Mouse (Mus musculus) embryonic facial prominence, embryonic 14.5 days (tissue): ENCODE measurements at regions not wholly inside any gene's neighbourhood (a gene's known extent, or its start where the extent isn't known, plus 50 kb on each side); places are given as distances from the start of the nearest gene placed in this dataset.

Experiments used
- ATAC-seq: fragments of 200-750 bp; cut with Nextera tagmentation; 2 replicates; pipeline ENCODE4 v1.8.0; 2017; ENCODE audit warnings: low read depth, moderate number of reproducible peaks, moderate TSS enrichment
- DNase-seq: peaks from one replicate; pipeline ENCODE4 v3.0.0-alpha.2; 2015; ENCODE audit warnings: low spot score
- H3K27ac ChIP-seq: fragments of 300-500 bp; sonication (generic); replicated peaks from 2 replicates; pipeline ENCODE4 v1.5.1; 2014; ENCODE audit warnings: low read depth, mild to moderate bottlenecking, low read length, moderate library complexity
- H3K27me3 ChIP-seq: fragments of 300-500 bp; sonication (generic); replicated peaks from 2 replicates; pipeline ENCODE4 v1.6.1; 2014; ENCODE audit warnings: low read length; ENCODE audit not compliant: control insufficient read depth, insufficient read depth
- H3K36me3 ChIP-seq: fragments of 300-500 bp; sonication (generic); 2 replicates; pipeline ENCODE4 v1.6.1; 2014; ENCODE audit warnings: low read length, mixed read lengths; ENCODE audit not compliant: control insufficient read depth, insufficient read depth
- H3K4me1 ChIP-seq: fragments of 300-500 bp; sonication (generic); 2 replicates; pipeline ENCODE4 v1.6.1; 2014; ENCODE audit warnings: antibody characterized with exemption, low read length; ENCODE audit not compliant: control insufficient read depth, insufficient read depth
- H3K4me2 ChIP-seq: fragments of 300-500 bp; sonication (generic); 2 replicates; pipeline ENCODE4 v1.6.1; 2014; ENCODE audit warnings: low read depth, mild to moderate bottlenecking, low read length, moderate library complexity, mixed read lengths
- H3K4me3 ChIP-seq: fragments of 300-500 bp; sonication (generic); 2 replicates; pipeline ENCODE4 v1.5.1; 2014; ENCODE audit warnings: low read depth, mild to moderate bottlenecking, low read length
- H3K9ac ChIP-seq: fragments of 300-500 bp; sonication (generic); 2 replicates; pipeline ENCODE4 v1.6.1; 2014; ENCODE audit warnings: low read depth, mild to moderate bottlenecking, low read length, moderate library complexity, mixed read lengths
- H3K9me3 ChIP-seq: fragments of 300-500 bp; sonication (generic); 2 replicates; pipeline ENCODE4 v1.6.1; 2016; ENCODE audit warnings: low read length; ENCODE audit not compliant: control insufficient read depth
- WGBS: fragments of 180-500 bp; shearing (Covaris S2); extraction: QIAGEN DNeasy Blood & Tissue Kit; methylation state at CpG from one replicate; pipeline ENCODE4 v1.1.7; 2014; 5-methylcytosine and 5-hydroxymethylcytosine counted together

DNA sequence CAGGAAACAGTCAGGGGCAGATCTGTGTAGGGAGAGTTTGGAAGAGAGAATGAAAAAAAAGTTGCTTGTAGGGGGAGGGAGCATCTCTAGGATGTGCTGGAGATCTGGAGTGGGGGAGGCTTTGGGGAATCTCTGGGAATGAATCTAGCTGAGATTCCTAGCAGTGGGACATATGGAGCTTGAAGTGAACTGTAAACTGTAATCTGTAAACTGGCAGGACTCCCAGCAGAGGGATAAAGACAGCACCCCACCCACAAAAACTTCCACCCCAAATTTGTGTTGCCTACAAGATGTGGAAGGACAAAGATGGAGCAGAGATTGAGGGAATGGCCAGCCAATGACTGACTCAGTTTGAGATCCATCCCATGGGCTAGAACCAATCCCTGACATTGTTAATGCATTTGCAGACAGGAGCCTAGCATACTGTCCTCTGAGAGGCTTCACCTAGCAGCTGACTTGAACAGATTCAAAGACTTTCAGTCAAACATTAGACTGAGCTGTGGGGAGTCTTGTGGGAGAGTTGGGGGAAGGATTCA is 87.7 kb upstream of the Adam6b start:
- no peak overlapping the region for H3K27ac ChIP-seq
- H3K9ac ChIP-seq, result no peak overlapping the region
- no peaks in the 10 kb centered on the region for H3K4me1 ChIP-seq
- DNase-seq, result no peak
- H3K27me3 ChIP-seq, result no peaks in the 10 kb centered on the region
- H3K4me3 ChIP-seq, result no peak overlapping the region
- H3K4me2 ChIP-seq, result no peak overlapping the region
- H3K9me3 ChIP-seq, result 0 out of 2 replicates have a peak, but pooled peaks cover under 1% of the 10 kb centered on the region
- no peaks in the 10 kb centered on the region for H3K36me3 ChIP-seq
- ATAC-seq, result no peak

DNA sequence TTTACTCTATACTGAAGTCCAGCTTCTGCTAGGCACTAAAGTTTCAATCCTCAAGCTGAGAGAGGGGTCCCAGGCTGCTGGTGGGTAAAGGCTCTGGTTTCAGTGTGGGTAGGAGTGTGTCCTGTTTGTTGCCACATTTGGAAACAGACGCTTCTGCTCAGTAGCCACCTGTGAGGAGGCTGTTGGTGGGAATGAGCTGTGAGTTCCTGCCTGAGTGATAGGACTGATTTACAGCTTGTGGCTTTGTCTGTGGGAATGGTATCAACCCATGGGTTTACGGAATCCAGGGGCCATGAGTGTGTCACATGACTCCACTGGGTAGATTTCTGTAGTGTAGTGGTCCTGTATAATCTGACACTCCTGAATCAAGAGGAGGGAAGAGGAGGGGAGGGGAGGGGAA is 86.5 kb upstream of the Adam6b start:
- Histone ChIP-seq H3K4me2 (no peak overlapping the region), H3K36me3 (no peaks in the 10 kb centered on the region), H3K9ac (no peak overlapping the region), H3K27ac (no peak overlapping the region), H3K4me3 (no peak overlapping the region), H3K9me3 (no peaks in the 10 kb centered on the region), H3K4me1 (no peaks in the 10 kb centered on the region), H3K27me3 (no peaks in the 10 kb centered on the region)
- ATAC-seq (no peak), DNase-seq (no peak)
- 77% methylated on average over 2 of the region's 2 CpGs for WGBS

DNA sequence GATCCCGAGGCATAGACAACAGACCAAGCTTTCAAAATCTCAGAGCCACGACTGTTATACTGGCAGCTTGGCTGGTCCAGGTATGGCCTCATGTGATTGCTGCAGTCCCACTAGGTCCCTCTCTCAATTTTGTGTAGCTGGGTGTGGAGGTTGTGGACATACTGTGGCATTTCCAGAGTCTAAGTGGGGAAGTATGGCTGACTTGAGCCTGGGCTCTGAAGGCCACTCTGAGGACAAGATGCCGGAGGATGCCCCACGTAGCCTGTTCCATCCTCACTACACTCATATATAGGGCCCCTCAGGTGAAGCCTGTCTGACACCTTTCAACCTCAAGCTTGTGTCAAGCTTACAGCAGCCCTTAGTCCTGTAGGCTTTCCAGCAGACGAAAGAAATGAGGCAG is 78.2 kb upstream of the Adam6b start:
- Histone ChIP-seq H3K9ac (no peak overlapping the region), H3K9me3 (0 out of 2 replicates have a peak, but pooled peaks cover 3% of the 10 kb centered on the region), H3K36me3 (no peaks in the 10 kb centered on the region), H3K4me2 (no peak overlapping the region), H3K27ac (no peak overlapping the region), H3K4me3 (no peak overlapping the region), H3K4me1 (no peaks in the 10 kb centered on the region), H3K27me3 (no peaks in the 10 kb centered on the region)
- WGBS, result 83% methylated on average over 5 of the region's 5 CpGs
- DNase-seq, result no peak
- no peak for ATAC-seq

DNA sequence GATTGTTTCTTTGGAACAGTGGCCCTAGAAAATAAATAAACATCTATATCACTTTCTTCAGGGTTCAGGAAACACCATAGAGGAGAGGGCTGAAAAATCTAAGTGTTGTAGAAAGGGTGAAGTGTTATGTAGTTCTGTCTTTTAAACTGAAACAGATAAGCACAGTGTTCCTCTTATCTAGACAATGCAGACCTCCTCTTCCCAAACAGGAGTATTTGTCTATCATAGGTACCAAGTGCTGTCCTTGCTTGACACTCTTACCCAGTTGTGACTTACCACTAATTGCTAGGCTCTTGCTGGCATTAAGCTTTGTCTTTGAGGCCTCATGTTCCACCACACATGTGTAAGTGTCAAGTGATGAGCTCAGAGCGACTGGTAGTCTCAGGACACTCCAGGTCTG is 75.3 kb upstream of the Adam6b start:
- no peak overlapping the region for H3K4me2 ChIP-seq
- ATAC-seq, result no peak
- WGBS, result 42% methylated on average over 1 of the region's 1 CpGs

DNA sequence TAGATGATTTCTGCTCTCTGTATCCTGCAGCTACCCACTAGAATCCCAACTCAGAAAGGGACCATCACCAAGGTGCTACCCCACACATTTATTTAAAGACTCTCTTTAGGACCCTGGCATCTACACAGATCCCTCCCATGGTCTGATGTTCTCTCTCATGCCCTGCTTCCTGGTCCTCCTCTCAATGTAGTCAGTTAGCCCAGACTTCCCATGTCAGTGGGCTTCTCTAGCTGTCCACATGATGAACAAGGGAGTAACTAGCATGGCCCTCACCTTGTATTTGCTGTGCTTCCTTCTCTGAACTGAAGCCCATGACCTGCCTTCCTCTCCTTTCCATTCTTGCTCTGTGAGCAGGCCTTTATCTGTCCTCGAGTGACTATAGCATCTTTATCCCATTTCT is 71.8 kb upstream of the Adam6b start:
- H3K4me2 ChIP-seq, result no peak overlapping the region

More for the DNA sequence above, 75.3 kb upstream of the Adam6b start:
- Histone ChIP-seq H3K27me3 (no peaks in the 10 kb centered on the region), H3K36me3 (no peaks in the 10 kb centered on the region), H3K4me1 (no peaks in the 10 kb centered on the region), H3K9ac (no peak overlapping the region), H3K4me3 (no peak overlapping the region), H3K27ac (no peak overlapping the region), H3K9me3 (0 out of 2 replicates have a peak, but pooled peaks cover 3% of the 10 kb centered on the region)
- DNase-seq, result no peak

DNA sequence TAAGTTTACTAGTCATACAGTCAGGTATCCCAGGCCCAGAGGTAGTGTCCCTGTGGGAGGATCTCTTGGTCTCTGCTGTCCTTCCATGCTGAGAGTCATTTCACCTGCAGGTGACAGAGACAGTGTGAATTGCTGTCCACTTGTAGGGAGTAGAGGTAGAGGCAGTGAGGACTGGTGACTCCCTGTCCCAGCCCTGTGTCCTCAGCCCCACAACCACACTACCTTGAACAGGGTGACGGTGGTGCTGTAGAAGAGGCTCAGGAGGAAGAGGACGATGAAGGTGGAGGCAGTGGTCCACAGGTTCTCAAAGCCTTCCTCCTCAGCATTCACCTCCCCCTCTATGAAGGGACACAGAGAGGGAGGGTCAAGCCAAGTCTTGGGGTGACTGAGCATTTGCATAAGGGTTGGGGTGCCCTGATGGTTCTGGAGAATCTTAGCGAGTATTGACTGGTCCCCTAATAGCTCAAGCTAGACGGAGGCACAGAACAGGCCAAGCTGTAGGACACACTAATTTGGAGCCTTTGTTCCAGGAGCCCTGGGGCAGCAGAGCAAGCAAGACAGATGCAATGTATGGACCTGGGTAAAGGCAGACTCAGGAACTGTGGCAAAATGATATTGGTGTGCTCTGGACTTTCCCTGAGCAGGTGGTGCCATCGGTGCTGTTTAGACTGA is 70.4 kb upstream of the Adam6b start:
- Histone ChIP-seq H3K4me2 (no peak overlapping the region), H3K27ac (no peak overlapping the region), H3K9ac (no peak overlapping the region), H3K4me3 (no peak overlapping the region), H3K27me3 (no peaks in the 10 kb centered on the region), H3K4me1 (no peaks in the 10 kb centered on the region), H3K36me3 (no peaks in the 10 kb centered on the region), H3K9me3 (no peaks in the 10 kb centered on the region)
- WGBS, result 79% methylated on average over 5 of the region's 5 CpGs
- DNase-seq (no peak), ATAC-seq (no peak)

More for the DNA sequence above, 71.8 kb upstream of the Adam6b start:
- H3K27ac ChIP-seq, result no peak overlapping the region
- H3K9ac ChIP-seq, result no peak overlapping the region
- 0 out of 2 replicates have a peak, but pooled peaks cover 3% of the 10 kb centered on the region for H3K9me3 ChIP-seq
- H3K36me3 ChIP-seq, result no peaks in the 10 kb centered on the region
- H3K4me3 ChIP-seq, result no peak overlapping the region
- no peaks in the 10 kb centered on the region for H3K27me3 ChIP-seq
- ATAC-seq (no peak), DNase-seq (no peak)
- H3K4me1 ChIP-seq, result no peaks in the 10 kb centered on the region
- 66% methylated on average over 1 of the region's 1 CpGs for WGBS

DNA sequence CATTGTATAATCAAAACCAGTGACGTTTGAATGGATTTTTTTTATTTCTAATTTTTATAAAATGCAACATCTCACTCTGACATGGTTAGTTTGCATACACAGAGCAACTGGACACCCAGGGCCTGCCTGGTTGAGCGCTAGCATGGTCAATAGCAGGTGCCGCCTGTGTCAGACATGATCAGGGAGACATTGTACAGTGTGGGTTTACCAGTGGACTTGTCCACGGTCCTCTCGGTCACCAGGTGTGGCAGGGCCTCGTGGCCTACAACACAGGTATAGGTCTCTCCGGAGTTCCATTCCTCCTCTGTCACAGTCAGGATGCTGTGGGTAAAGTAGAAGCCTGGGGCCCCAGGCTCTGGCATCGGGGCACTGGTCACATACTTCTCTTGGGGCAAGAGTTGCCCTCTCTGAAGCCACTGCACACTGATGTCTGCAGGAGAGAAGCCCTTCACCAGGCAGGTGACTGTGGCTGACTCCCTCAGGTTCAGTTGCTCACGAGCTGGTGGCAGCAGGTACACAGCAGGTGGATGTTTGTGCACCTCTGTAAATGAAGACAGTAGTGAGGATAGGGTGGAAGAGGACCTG is 68.5 kb upstream of the Adam6b start:
- Histone ChIP-seq H3K9me3 (no peaks in the 10 kb centered on the region), H3K9ac (no peak overlapping the region), H3K4me2 (no peak overlapping the region), H3K4me1 (no peaks in the 10 kb centered on the region), H3K4me3 (no peak overlapping the region), H3K27me3 (no peaks in the 10 kb centered on the region), H3K36me3 (no peaks in the 10 kb centered on the region), H3K27ac (no peak overlapping the region)
- DNase-seq (no peak), ATAC-seq (no peak)
- 80% methylated on average over 9 of the region's 9 CpGs for WGBS

DNA sequence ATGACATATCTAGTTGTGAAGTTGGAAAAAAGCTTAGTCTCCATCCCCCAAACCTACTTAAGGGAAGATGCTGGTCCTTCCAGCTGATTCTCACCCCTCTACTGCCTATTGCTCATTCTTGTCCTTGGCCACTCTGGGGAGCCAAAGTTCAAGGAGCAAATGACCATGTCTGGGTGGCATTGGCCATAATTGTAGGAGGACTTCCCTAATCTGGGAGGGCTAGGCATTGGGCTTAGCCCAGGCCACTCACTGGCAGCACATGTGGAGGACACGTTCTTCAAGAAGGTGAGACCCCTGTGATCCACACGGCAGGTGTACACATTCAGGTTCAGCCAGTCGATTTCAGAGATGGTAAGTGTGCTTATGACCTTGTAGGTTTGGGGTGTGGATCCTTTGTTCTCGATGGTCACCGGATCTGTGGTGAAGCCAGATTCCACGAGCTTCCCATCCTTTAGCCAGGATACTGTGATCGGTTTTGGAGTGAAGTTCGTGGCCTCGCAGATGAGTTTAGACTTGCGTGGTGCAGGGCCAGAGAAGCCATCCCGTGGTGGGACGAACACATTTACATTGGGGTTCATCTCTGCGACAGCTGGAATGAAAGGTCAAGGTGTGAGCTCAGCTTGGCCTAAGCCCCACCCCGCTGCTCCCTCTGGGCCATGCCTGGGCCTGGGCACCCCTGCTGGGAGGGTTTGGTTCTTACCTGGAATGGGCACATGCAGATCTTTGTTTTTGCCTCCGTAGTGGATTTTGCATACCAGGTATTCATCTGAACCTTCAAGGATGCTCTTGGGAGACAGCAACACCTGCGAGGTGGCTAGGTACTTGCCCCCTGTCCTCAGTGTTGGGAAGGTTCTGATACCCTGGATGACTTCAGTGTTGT is 67.4 kb upstream of the Adam6b start:
- no peak for ATAC-seq
- 84% methylated on average over 16 of the region's 16 CpGs for WGBS
- no peak overlapping the region for H3K4me2 ChIP-seq

More for the DNA sequence above, 67.4 kb upstream of the Adam6b start:
- no peaks in the 10 kb centered on the region for H3K27me3 ChIP-seq
- H3K36me3 ChIP-seq, result no peaks in the 10 kb centered on the region
- no peak for DNase-seq
- no peak overlapping the region for H3K27ac ChIP-seq
- no peaks in the 10 kb centered on the region for H3K9me3 ChIP-seq
- H3K9ac ChIP-seq, result no peak overlapping the region
- H3K4me1 ChIP-seq, result no peaks in the 10 kb centered on the region
- H3K4me3 ChIP-seq, result no peak overlapping the region
